Mouse (Mus musculus) ES-E14 (cell line): ENCODE data around the gene Il10.

Experiments
- MAFK ChIP-seq: IDR thresholded peaks from 2 replicates; pipeline ENCODE4 v1.6.1; 2014; ENCODE audit warnings: mild to moderate bottlenecking, low read depth, low read length, inconsistent platforms; ENCODE audit not compliant: insufficient read depth
- ZC3H11A ChIP-seq: IDR thresholded peaks from 2 replicates; pipeline ENCODE4 v1.6.1; 2012; ENCODE audit warnings: low read depth, mild to moderate bottlenecking, inconsistent platforms, low read length, borderline replicate concordance
- ZNF384 ChIP-seq: IDR thresholded peaks from 2 replicates; pipeline ENCODE4 v1.6.1; 2012; ENCODE audit warnings: low read depth, low read length, inconsistent platforms

DNA sequence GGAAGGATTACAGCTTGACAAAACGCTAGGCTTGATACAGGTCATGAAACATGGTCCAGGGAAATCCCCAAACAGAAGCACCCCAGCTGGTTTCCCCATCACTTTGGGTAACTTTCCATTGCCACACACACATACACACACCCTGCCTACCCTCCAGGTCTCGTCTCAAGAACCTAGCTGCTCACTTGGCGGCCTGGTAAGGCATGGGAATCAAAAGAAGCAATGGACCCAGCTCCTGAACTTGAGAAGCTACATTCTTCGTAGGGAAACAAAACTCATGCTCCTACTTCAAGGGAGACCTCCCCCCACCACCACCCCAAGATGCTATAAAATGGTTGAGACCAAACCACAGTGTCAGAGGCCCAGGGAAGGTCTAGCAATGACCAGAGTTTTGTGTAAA is 19.9 kb upstream of the Il10 start:
- TF ChIP-seq ZC3H11A, result no peak
- no peak for TF ChIP-seq ZNF384
- no peak for TF ChIP-seq MAFK
